Mouse (Mus musculus) heart, embryonic 10.5 days (tissue): ENCODE results near the gene Vav2. TPM values are rescaled to one million over a fixed set of nuclear protein-coding genes. Genes with fewer than 3 reads are reported as not detected.

Experiments
- DNase-seq: peaks from one replicate; pipeline ENCODE4 v3.0.0-alpha.2; 2017; ENCODE audit warnings: low spot score
- H3K27ac ChIP-seq: fragments of 300-500 bp; sonication (generic); 2 replicates; pipeline ENCODE4 v1.5.1; 2016; ENCODE audit warnings: mild to moderate bottlenecking
- H3K27me3 ChIP-seq: fragments of 300-500 bp; sonication (generic); 2 replicates; pipeline ENCODE4 v1.6.1; 2016; ENCODE audit warnings: mild to moderate bottlenecking; ENCODE audit not compliant: poor library complexity, insufficient read depth, severe bottlenecking
- H3K36me3 ChIP-seq: fragments of 300-500 bp; sonication (generic); 2 replicates; pipeline ENCODE4 v1.6.1; 2016; ENCODE audit warnings: mild to moderate bottlenecking, moderate library complexity
- H3K4me1 ChIP-seq: fragments of 300-500 bp; sonication (generic); 2 replicates; pipeline ENCODE4 v1.6.1; 2016; ENCODE audit warnings: mild to moderate bottlenecking
- H3K4me3 ChIP-seq: fragments of 300-500 bp; sonication (generic); 2 replicates; pipeline ENCODE4 v1.5.1; 2016; ENCODE audit warnings: mild to moderate bottlenecking, moderate library complexity
- H3K9me3 ChIP-seq: fragments of 300-500 bp; sonication (generic); 2 replicates; pipeline ENCODE4 v1.6.1; 2016; ENCODE audit warnings: mild to moderate bottlenecking, moderate library complexity
- WGBS: fragments of 180-500 bp; shearing (Covaris S2); methylation state at CpG from one replicate; pipeline ENCODE4 v1.1.7; 2016; 5-methylcytosine and 5-hydroxymethylcytosine counted together
- polyA plus RNA-seq: library from polyadenylated mRNA; unstranded; fragments of >200 nt; fragmentation: Nextera tagmentation; extraction: Ambion mirVana; gene quantifications from 2 replicates; pipeline ENCODE4 v1.2.1, GENCODE M21; 2016

Vav2 gene
- polyA plus RNA-seq, 1 experiment from 2014 or later = 8.1 TPM

DNA sequence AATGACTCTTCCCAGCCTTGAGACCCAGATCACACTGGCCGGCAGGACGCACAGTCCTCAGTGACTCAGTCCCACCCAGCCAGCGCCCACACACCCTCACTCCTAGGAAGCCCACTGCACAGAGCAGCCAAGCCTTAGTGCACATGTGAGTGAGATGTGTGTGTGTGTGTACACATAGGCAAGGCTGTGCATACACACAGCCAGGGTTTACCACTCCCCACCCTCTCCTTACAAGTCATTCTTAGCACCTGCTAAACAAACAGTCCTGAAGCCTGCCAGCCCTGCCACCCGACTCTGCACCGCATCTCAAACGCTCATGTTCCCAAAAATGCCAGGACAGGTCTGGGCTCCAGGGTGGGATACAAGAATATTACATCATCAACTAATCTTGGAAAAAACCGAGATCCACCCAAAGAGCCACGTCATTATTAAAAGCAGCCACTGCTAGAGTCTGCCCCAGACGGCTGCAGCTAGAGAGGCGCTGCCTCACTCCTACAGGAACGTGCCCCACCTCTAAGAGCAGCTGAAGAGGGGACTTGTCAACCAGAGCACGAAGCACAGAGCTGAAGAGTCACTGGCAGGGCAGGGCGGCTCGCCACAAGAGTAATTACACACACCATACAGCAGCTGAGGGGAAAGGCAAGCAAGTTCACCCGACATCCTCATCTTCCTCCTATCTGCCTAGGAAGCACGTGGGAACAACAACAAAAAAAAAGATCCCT is 12.7 kb downstream of the Vav2 start:
- Histone ChIP-seq H3K4me1 (peaks cover 89% of the 10 kb centered on the region), H3K27me3 (no peaks in the 10 kb centered on the region), H3K36me3 (no peaks in the 10 kb centered on the region), H3K4me3 (peak overlapping the region; percentile 19; the same call in 1 of the 2 replicates), H3K9me3 (no peaks in the 10 kb centered on the region), H3K27ac (peak overlapping the region; percentile 47)
- 28% methylated on average over 16 of the region's 16 CpGs for WGBS
- no peak for DNase-seq

- no peak overlapping the region for H3K4me3 ChIP-seq
- WGBS = 61% methylated on average over 2 of the region's 2 CpGs
These were observed 13.3 kb downstream of the Vav2 start for GRCm38 (mm10) chr2:27413582-27413935.

GRCm38 (mm10) chr2:27412245-27412800 is 14.5 kb downstream of the Vav2 start:
- Histone ChIP-seq H3K9me3 (no peaks in the 10 kb centered on the region), H3K4me3 (no peak overlapping the region), H3K27ac (peak overlapping the region; percentile 82), H3K4me1 (peaks cover 88% of the 10 kb centered on the region), H3K36me3 (no peaks in the 10 kb centered on the region), H3K27me3 (no peaks in the 10 kb centered on the region)
- WGBS = 31% methylated on average over 7 of the region's 7 CpGs
- no peak for DNase-seq

More at GRCm38 (mm10) chr2:27413582-27413935, 13.3 kb downstream of the Vav2 start:
- Histone ChIP-seq H3K27me3 (no peaks in the 10 kb centered on the region), H3K9me3 (no peaks in the 10 kb centered on the region), H3K36me3 (no peaks in the 10 kb centered on the region), H3K27ac (no peak overlapping the region), H3K4me1 (peaks cover 88% of the 10 kb centered on the region)
- no peak for DNase-seq

DNA sequence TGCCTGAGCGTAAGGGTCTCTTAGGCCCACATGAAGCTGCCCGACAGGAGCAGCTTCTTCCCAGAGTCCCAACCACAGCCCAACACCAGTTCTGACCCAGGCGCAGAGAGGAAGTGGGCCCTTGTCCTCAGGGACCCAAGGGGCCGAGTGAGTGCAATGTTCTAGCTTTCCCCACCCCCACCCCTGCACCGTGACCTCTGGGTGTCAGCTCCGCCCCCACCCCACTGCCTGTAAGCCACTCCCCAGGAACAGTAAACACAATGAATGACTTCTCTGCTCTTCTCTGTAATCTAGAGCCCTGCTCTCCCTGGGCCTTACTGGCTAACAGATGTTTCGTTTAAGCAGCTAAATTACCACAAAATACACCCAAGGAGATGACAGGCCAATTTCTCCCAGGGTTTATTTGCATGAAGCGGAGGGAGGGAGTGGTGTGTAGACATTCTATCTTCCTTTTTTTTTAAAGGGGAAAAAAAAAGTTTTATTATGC is 15.1 kb downstream of the Vav2 start:
- no peak for DNase-seq
- peaks cover 88% of the 10 kb centered on the region for H3K4me1 ChIP-seq
- no peaks in the 10 kb centered on the region for H3K9me3 ChIP-seq
- no peaks in the 10 kb centered on the region for H3K27me3 ChIP-seq
- H3K27ac ChIP-seq = peak overlapping the region; percentile 82
- H3K4me3 ChIP-seq = peak overlapping the region; percentile 30
- no peaks in the 10 kb centered on the region for H3K36me3 ChIP-seq
- 16% methylated on average over 8 of the region's 8 CpGs for WGBS

DNA sequence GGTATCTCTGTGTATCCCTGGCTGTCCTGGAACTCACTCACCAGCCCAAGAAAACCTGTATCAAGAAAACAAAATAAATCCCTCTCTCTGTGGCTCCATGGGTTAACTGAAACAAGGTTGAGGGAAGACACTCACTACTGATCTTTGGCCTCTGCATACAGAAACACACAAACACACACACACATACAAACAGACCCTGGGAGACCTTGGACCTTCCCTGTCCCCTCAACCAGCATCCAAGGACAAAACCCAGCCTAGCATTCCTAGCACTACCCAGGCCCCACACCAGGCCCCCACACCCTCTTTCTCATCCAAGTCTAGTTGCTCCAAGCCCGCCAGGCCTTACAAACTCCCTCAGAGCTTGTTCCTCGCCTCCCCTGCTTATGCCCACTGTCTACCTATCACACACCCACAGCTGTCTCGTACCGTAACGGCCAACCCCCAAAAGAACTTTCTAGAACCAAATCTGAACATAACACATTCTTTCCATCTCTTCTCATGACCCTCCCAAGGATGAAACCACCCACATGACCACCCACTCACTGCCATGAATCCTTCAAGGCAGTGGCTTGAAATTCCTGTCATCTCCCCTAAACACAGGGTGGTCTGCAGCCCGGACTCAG is 16.2 kb downstream of the Vav2 start:
- DNase-seq = no peak
- peaks cover 83% of the 10 kb centered on the region for H3K4me1 ChIP-seq
- no peak overlapping the region for H3K4me3 ChIP-seq
- 79% methylated on average over 6 of the region's 6 CpGs for WGBS
- H3K36me3 ChIP-seq = no peaks in the 10 kb centered on the region
- H3K27me3 ChIP-seq = no peaks in the 10 kb centered on the region
- H3K27ac ChIP-seq = peak overlapping the region; percentile 82
- H3K9me3 ChIP-seq = no peaks in the 10 kb centered on the region

DNA sequence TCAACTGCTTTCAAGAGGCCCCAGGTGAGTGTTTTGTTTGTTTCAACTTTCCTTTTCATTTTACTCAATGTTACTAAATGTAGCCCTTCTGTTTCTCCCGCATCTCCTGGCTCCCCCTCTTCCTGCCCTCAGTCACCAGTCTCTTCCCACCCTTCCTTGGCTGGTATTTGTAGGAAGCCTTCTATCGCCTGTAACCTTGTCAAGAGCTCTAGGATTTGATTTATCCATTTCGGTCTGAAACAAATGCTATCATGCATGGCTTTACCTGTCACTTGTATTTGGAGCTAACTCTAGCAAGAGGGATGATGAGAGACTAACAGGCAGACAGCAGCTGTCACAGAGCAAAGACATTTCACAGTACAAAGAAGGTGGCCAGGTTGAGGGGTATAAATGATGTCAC is 18.6 kb downstream of the Vav2 start:
- H3K4me1 ChIP-seq = peaks cover 83% of the 10 kb centered on the region
- H3K4me3 ChIP-seq = no peak overlapping the region
- no peak for DNase-seq
- H3K9me3 ChIP-seq = no peaks in the 10 kb centered on the region
- H3K36me3 ChIP-seq = no peaks in the 10 kb centered on the region
- no peak overlapping the region for H3K27ac ChIP-seq
- WGBS = 62% methylated on average over 3 of the region's 3 CpGs
- H3K27me3 ChIP-seq = no peaks in the 10 kb centered on the region

GRCm38 (mm10) chr2:27406928-27407327 is 19.9 kb downstream of the Vav2 start:
- WGBS = 79% methylated on average over 5 of the region's 5 CpGs
- no peaks in the 10 kb centered on the region for H3K27me3 ChIP-seq
- H3K4me1 ChIP-seq = peaks cover 72% of the 10 kb centered on the region

GRCm38 (mm10) chr2:27405094-27405884 is 21.5 kb downstream of the Vav2 start:
- Histone ChIP-seq H3K4me1 (peaks cover 57% of the 10 kb centered on the region), H3K27me3 (no peaks in the 10 kb centered on the region), H3K27ac (peak overlapping the region; percentile 36), H3K36me3 (0 out of 2 replicates have a peak, but pooled peaks cover 4% of the 10 kb centered on the region), H3K4me3 (no peak overlapping the region), H3K9me3 (no peaks in the 10 kb centered on the region)
- DNase-seq = no peak
- WGBS = 66% methylated on average over 5 of the region's 5 CpGs

More at GRCm38 (mm10) chr2:27406928-27407327, 19.9 kb downstream of the Vav2 start:
- Histone ChIP-seq H3K4me3 (no peak overlapping the region), H3K36me3 (no peaks in the 10 kb centered on the region), H3K9me3 (no peaks in the 10 kb centered on the region), H3K27ac (no peak overlapping the region)
- DNase-seq = no peak

DNA sequence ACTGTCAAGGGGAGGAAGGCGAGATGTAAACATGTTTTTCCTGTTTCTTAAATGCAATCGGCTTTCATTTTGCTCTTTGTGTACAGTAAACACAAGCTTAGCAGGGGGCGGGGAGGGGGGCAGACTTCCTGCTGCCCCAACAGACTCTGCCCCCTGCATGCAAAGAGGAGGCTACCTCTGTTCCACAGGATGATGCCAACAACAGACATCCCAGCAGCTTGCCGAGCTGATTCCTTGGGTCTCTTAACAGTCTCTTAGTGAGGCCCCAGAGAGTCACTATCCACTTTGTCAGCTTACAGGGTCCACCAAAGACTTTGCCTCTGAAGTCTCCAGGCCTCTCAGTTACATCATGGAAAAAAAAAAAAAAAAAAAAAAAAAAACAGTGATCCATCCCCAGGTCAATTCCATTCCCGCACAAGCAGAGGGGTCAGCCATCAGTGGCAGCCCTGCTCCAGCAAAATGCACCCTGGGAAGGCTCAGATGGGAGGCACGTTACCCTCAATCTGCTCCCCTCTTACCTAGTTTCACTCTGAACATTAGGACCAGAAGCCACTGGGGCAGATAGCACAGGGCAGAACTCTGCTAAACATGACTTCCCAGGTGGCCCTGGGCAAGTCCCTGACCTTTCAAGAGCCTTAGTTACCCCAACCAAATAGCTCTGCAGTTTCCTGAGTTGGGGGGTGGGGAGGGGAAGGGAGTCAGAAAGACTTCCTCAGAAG is 22.3 kb downstream of the Vav2 start:
- WGBS = 51% methylated on average over 6 of the region's 6 CpGs
- H3K27ac ChIP-seq = peak overlapping the region; percentile 36
- H3K27me3 ChIP-seq = no peaks in the 10 kb centered on the region
- peaks cover 54% of the 10 kb centered on the region for H3K4me1 ChIP-seq
- no peaks in the 10 kb centered on the region for H3K9me3 ChIP-seq
- peaks cover 9% of the 10 kb centered on the region; the same call in 1 of the 2 replicates for H3K36me3 ChIP-seq
- H3K4me3 ChIP-seq = no peak overlapping the region
- DNase-seq = no peak

- WGBS = 90% methylated on average over 2 of the region's 2 CpGs
- H3K27ac ChIP-seq = no peak overlapping the region
- H3K4me1 ChIP-seq = peaks cover 38% of the 10 kb centered on the region
- H3K36me3 ChIP-seq = peaks cover 16% of the 10 kb centered on the region
- H3K4me3 ChIP-seq = no peak overlapping the region
- DNase-seq = no peak
- H3K27me3 ChIP-seq = no peaks in the 10 kb centered on the region
- no peaks in the 10 kb centered on the region for H3K9me3 ChIP-seq
These were observed 25.3 kb downstream of the Vav2 start for GRCm38 (mm10) chr2:27401544-27401943.

DNA sequence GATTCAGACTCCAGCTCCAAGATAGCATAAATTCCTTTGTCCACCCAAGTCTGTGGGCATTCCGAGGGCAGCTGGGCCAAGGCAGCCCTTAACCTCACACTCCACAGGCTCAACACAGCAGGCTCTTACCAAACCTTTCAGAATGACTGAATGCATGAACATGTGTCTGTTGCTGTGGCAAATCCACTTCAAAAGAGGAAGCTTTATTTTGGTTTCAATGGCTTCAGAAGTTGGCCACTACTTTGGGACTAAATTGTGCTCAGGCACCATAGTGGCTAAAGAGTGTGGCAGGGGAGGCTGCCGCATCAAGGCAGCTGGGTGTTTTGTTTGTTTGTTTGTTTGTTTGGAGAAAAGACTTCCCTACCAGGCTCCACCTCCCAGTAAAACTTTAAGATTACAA is 26.8 kb downstream of the Vav2 start:
- H3K36me3 ChIP-seq = peaks cover 16% of the 10 kb centered on the region
- H3K27me3 ChIP-seq = no peaks in the 10 kb centered on the region
- DNase-seq = no peak
- H3K4me3 ChIP-seq = no peak overlapping the region
- H3K9me3 ChIP-seq = no peaks in the 10 kb centered on the region
- no peak overlapping the region for H3K27ac ChIP-seq
- WGBS = 91% methylated on average over 2 of the region's 2 CpGs
- H3K4me1 ChIP-seq = peaks cover 42% of the 10 kb centered on the region
